Mouse (Mus musculus): ENCODE data around the gene Spata48. TPM values are rescaled to one million over a fixed set of nuclear protein-coding genes. Genes with fewer than 3 reads are reported as not detected.

Gene Spata48
- polyA plus RNA-seq, 1 experiment from 2014 or later = 1.4 TPM

- Histone ChIP-seq H3K36me3 (no peaks in the 10 kb centered on the region), H3K27ac (no peak overlapping the region), H3K4me2 (no peak overlapping the region), H3K4me1 (replicated peaks) (no peaks in the 10 kb centered on the region), H3K9me3 (replicated peaks) (no peaks in the 10 kb centered on the region), H3K27me3 (no peaks in the 10 kb centered on the region), H3K4me3 (no peak overlapping the region), H3K9ac (no peak overlapping the region)
- ATAC-seq (replicated peaks; ENCODE audit: insufficient number of reproducible peaks, insufficient read depth, low FRiP score, low read depth) = no peak
- 66% methylated on average over 7 of the region's 7 CpGs for WGBS
Measured at GRCm38 (mm10) chr11:11546903-11547511, 85.1 kb downstream of the Spata48 start.

- Histone ChIP-seq H3K4me2 (no peak overlapping the region), H3K4me3 (no peak overlapping the region), H3K9ac (no peak overlapping the region), H3K4me1 (replicated peaks) (no peaks in the 10 kb centered on the region), H3K9me3 (replicated peaks) (no peaks in the 10 kb centered on the region), H3K27me3 (no peaks in the 10 kb centered on the region), H3K36me3 (no peaks in the 10 kb centered on the region), H3K27ac (no peak overlapping the region)
- ATAC-seq (replicated peaks; ENCODE audit: insufficient number of reproducible peaks, insufficient read depth, low FRiP score, low read depth) = no peak
- WGBS = 59% methylated on average over 7 of the region's 7 CpGs
Measured at GRCm38 (mm10) chr11:11547597-11548240, 85.8 kb downstream of the Spata48 start.

- H3K9me3 ChIP-seq (replicated peaks) = no peaks in the 10 kb centered on the region
- whole genome bisulfite sequencing = 63% methylated on average over 8 of the region's 8 CpGs
Measured at GRCm38 (mm10) chr11:11555563-11555962, 93.7 kb downstream of the Spata48 start.

GRCm38 (mm10) chr11:11556186-11556585, 94.3 kb downstream of the Spata48 start:
- H3K27me3 ChIP-seq = no peaks in the 10 kb centered on the region; the same call in 1 of the 2 replicates

More at GRCm38 (mm10) chr11:11555563-11555962, 93.7 kb downstream of the Spata48 start:
- no peaks in the 10 kb centered on the region for H3K4me1 ChIP-seq (replicated peaks)
- H3K4me2 ChIP-seq = no peak overlapping the region
- H3K36me3 ChIP-seq = no peaks in the 10 kb centered on the region
- no peak for ATAC-seq (replicated peaks; ENCODE audit: insufficient number of reproducible peaks, insufficient read depth, low FRiP score, low read depth)
- H3K27me3 ChIP-seq = no peaks in the 10 kb centered on the region; the same call in 1 of the 2 replicates
- H3K9ac ChIP-seq = no peak overlapping the region
- no peak overlapping the region for H3K27ac ChIP-seq
- no peak overlapping the region for H3K4me3 ChIP-seq

GRCm38 (mm10) chr11:11557173-11557967, 95.5 kb downstream of the Spata48 start:
- no peaks in the 10 kb centered on the region for H3K9me3 ChIP-seq (replicated peaks)
- 30% methylated on average over 11 of the region's 11 CpGs for WGBS
- H3K4me3 ChIP-seq = no peak overlapping the region
- H3K9ac ChIP-seq = no peak overlapping the region
- no peak overlapping the region for H3K27ac ChIP-seq
- no peaks in the 10 kb centered on the region; the same call in 1 of the 2 replicates for H3K27me3 ChIP-seq
- ATAC-seq (replicated peaks; ENCODE audit: insufficient number of reproducible peaks, insufficient read depth, low FRiP score, low read depth) = no peak
- no peaks in the 10 kb centered on the region for H3K4me1 ChIP-seq (replicated peaks)
- H3K4me2 ChIP-seq = no peak overlapping the region
- H3K36me3 ChIP-seq = no peaks in the 10 kb centered on the region

More at GRCm38 (mm10) chr11:11556186-11556585, 94.3 kb downstream of the Spata48 start:
- H3K4me3 ChIP-seq = no peak overlapping the region
- H3K4me1 ChIP-seq (replicated peaks) = no peaks in the 10 kb centered on the region
- no peaks in the 10 kb centered on the region for H3K36me3 ChIP-seq
- 77% methylated on average over 1 of the region's 1 CpGs for WGBS
- no peak overlapping the region for H3K27ac ChIP-seq
- no peak for ATAC-seq (replicated peaks; ENCODE audit: insufficient number of reproducible peaks, insufficient read depth, low FRiP score, low read depth)
- H3K4me2 ChIP-seq = no peak overlapping the region
- no peaks in the 10 kb centered on the region for H3K9me3 ChIP-seq (replicated peaks)
- no peak overlapping the region for H3K9ac ChIP-seq

GRCm38 (mm10) chr11:11558662-11559061, 96.8 kb downstream of the Spata48 start:
- Histone ChIP-seq H3K36me3 (no peaks in the 10 kb centered on the region), H3K4me3 (no peak overlapping the region), H3K4me1 (replicated peaks) (no peaks in the 10 kb centered on the region), H3K27ac (no peak overlapping the region), H3K9me3 (replicated peaks) (no peaks in the 10 kb centered on the region), H3K4me2 (no peak overlapping the region), H3K27me3 (no peaks in the 10 kb centered on the region; the same call in 1 of the 2 replicates), H3K9ac (no peak overlapping the region)
- 55% methylated on average over 3 of the region's 3 CpGs for WGBS
- no peak for ATAC-seq (replicated peaks; ENCODE audit: insufficient number of reproducible peaks, insufficient read depth, low FRiP score, low read depth)

GRCm38 (mm10) chr11:11559099-11559686, 97.3 kb downstream of the Spata48 start:
- H3K36me3 ChIP-seq = no peaks in the 10 kb centered on the region
- H3K4me3 ChIP-seq = no peak overlapping the region
- H3K9me3 ChIP-seq (replicated peaks) = no peaks in the 10 kb centered on the region
- ATAC-seq (replicated peaks; ENCODE audit: insufficient number of reproducible peaks, insufficient read depth, low FRiP score, low read depth) = no peak
- H3K27me3 ChIP-seq = no peaks in the 10 kb centered on the region; the same call in 1 of the 2 replicates
- 74% methylated on average over 7 of the region's 7 CpGs for WGBS
- no peak overlapping the region for H3K4me2 ChIP-seq
- H3K9ac ChIP-seq = no peak overlapping the region
- no peaks in the 10 kb centered on the region for H3K4me1 ChIP-seq (replicated peaks)
- H3K27ac ChIP-seq = no peak overlapping the region

GRCm38 (mm10) chr11:11561118-11561517, 99.2 kb downstream of the Spata48 start:
- ATAC-seq (replicated peaks; ENCODE audit: insufficient number of reproducible peaks, insufficient read depth, low FRiP score, low read depth) = no peak

GRCm38 (mm10) chr11:11564266-11565044, 102.6 kb downstream of the Spata48 start:
- ATAC-seq (replicated peaks; ENCODE audit: insufficient number of reproducible peaks, insufficient read depth, low FRiP score, low read depth) = no peak
- 58% methylated on average over 7 of the region's 7 CpGs for WGBS
- no peaks in the 10 kb centered on the region for H3K36me3 ChIP-seq

More at GRCm38 (mm10) chr11:11561118-11561517, 99.2 kb downstream of the Spata48 start:
- no peak overlapping the region for H3K27ac ChIP-seq
- WGBS = 82% methylated on average over 6 of the region's 6 CpGs
- no peaks in the 10 kb centered on the region for H3K9me3 ChIP-seq (replicated peaks)
- H3K4me3 ChIP-seq = no peak overlapping the region
- no peaks in the 10 kb centered on the region for H3K36me3 ChIP-seq
- no peaks in the 10 kb centered on the region for H3K27me3 ChIP-seq
- H3K4me2 ChIP-seq = no peak overlapping the region
- H3K4me1 ChIP-seq (replicated peaks) = 0 out of 2 replicates have a peak, but pooled peaks cover 4% of the 10 kb centered on the region
- H3K9ac ChIP-seq = no peak overlapping the region

More at GRCm38 (mm10) chr11:11564266-11565044, 102.6 kb downstream of the Spata48 start:
- Histone ChIP-seq H3K27me3 (no peaks in the 10 kb centered on the region), H3K9ac (no peak overlapping the region), H3K4me1 (replicated peaks) (0 out of 2 replicates have a peak, but pooled peaks cover 4% of the 10 kb centered on the region), H3K27ac (no peak overlapping the region), H3K4me3 (no peak overlapping the region), H3K9me3 (replicated peaks) (no peaks in the 10 kb centered on the region), H3K4me2 (no peak overlapping the region)
